Mouse (Mus musculus) small intestine, adult 2 months (tissue): ENCODE data around the gene Svs1. TPM values are rescaled to one million over a fixed set of nuclear protein-coding genes. Genes with fewer than 3 reads are reported as not detected.
A peak's percentile ranks its signal among the peaks of the same experiment; 100 is the strongest.

Experiments
- H3K27ac ChIP-seq: fragments of 200-500 bp; 2 replicates; pipeline ENCODE4 v1.5.1; 2012; ENCODE audit warnings: low read depth, low read length, control low read depth, inconsistent platforms; ENCODE audit not compliant: insufficient read depth
- H3K27me3 ChIP-seq: fragments of 200-500 bp; 2 replicates; pipeline ENCODE4 v1.6.1; 2012; ENCODE audit warnings: mild to moderate bottlenecking, moderate library complexity, low read length, inconsistent platforms; ENCODE audit not compliant: control insufficient read depth, insufficient read depth
- H3K36me3 ChIP-seq: fragments of 200-500 bp; 2 replicates; pipeline ENCODE4 v1.6.1; 2012; ENCODE audit warnings: mild to moderate bottlenecking, low read length, control low read depth, inconsistent platforms; ENCODE audit not compliant: control insufficient read depth, insufficient read depth
- H3K4me1 ChIP-seq: fragments of 200-500 bp; 2 replicates; pipeline ENCODE4 v1.6.1; 2012; ENCODE audit warnings: low read length, inconsistent platforms, mixed read lengths; ENCODE audit not compliant: control insufficient read depth, insufficient read depth, insufficient read length
- H3K4me3 ChIP-seq: fragments of 200-500 bp; 2 replicates; pipeline ENCODE4 v1.5.1; 2012; ENCODE audit warnings: low read depth, mild to moderate bottlenecking, control low read depth, inconsistent platforms, low read length, moderate library complexity
- CTCF ChIP-seq: fragments of 200-500 bp; IDR thresholded peaks from 2 replicates; pipeline ENCODE4 v1.5.1; 2012; ENCODE audit warnings: low read depth, mild to moderate bottlenecking, control low read depth, inconsistent platforms, low read length, moderate library complexity, mixed read lengths; ENCODE audit not compliant: insufficient replicate concordance, insufficient read length; ENCODE audit errors: extremely low read depth
- POLR2A ChIP-seq: fragments of 200-500 bp; IDR thresholded peaks from 2 replicates; pipeline ENCODE4 v1.6.1; 2012; ENCODE audit warnings: low read depth, mild to moderate bottlenecking, control low read depth, inconsistent platforms, low read length, moderate library complexity
- WGBS: fragments of 180-500 bp; shearing (Covaris S2); methylation state at CpG from one replicate; pipeline ENCODE4 v1.1.7; 2018; 5-methylcytosine and 5-hydroxymethylcytosine counted together
- polyA plus RNA-seq: library from polyadenylated mRNA; depleted of rRNA; stranded (reverse); fragments of >200 nt; gene quantifications from 2 replicates; pipeline ENCODE4 v1.2.3, GENCODE M21; 2012; rRNA removed

Gene Svs1
- polyA plus RNA-seq, 1 experiment: not detected

GRCm38 (mm10) chr6:49036275-49037267 lies 49.9 kb downstream of the Svs1 start, which contains the start of gene Gpnmb:
TSS of gene Gpnmb (plus strand) at chr6:49036546.
- H3K4me3 ChIP-seq: no peak within 1 kb of the TSS
- WGBS: 58% methylated on average over 28 of the region's 28 CpGs

GRCm38 (mm10) chr6:49037268-49037662 lies 50.6 kb downstream of the Svs1 start:
- Histone ChIP-seq H3K27me3 (no peaks in the 10 kb centered on the region), H3K27ac (no peak overlapping the region), H3K36me3 (no peaks in the 10 kb centered on the region), H3K4me1 (peaks cover 10% of the 10 kb centered on the region), H3K4me3 (no peak overlapping the region)
- no peak; the same call in 1 of the 2 replicates for TF ChIP-seq POLR2A
- no peak for TF ChIP-seq CTCF
- 40% methylated on average over 12 of the region's 12 CpGs for WGBS

More at GRCm38 (mm10) chr6:49036275-49037267, 49.9 kb downstream of the Svs1 start, which contains the start of gene Gpnmb:
- H3K27ac ChIP-seq: no peak within 1 kb of the TSS
- peaks cover 10% of the 10 kb centered on the region for H3K4me1 ChIP-seq
- H3K27me3 ChIP-seq: no peaks in the 10 kb centered on the region
- no peaks in the 10 kb centered on the region for H3K36me3 ChIP-seq
- TF ChIP-seq CTCF: no peak
- TF ChIP-seq POLR2A: no peak

GRCm38 (mm10) chr6:49039470-49040180 lies 53.0 kb downstream of the Svs1 start:
- no peak for TF ChIP-seq POLR2A
- peak; percentile 85 for TF ChIP-seq CTCF
- Histone ChIP-seq H3K4me3 (peak overlapping the region; percentile 39), H3K27ac (no peak overlapping the region), H3K4me1 (peaks cover 10% of the 10 kb centered on the region), H3K27me3 (no peaks in the 10 kb centered on the region), H3K36me3 (no peaks in the 10 kb centered on the region)
- WGBS: 9% methylated on average over 18 of the region's 18 CpGs

Other genes with a start within 250 kb of the Svs1 start
- 18.8 and 29.1 TPM in 2 replicates for gene Gimap1, start 247.8 kb upstream of the Svs1 start, polyA plus RNA-seq
- 4.9 and 10.2 TPM in 2 replicates for gene Gimap5, start 240.7 kb upstream of the Svs1 start, polyA plus RNA-seq
- 6.2 and 13.0 TPM in 2 replicates for gene Gimap3, start 216.0 kb upstream of the Svs1 start, polyA plus RNA-seq
- gene Tmem176a, start 145.9 kb upstream of the Svs1 start, polyA plus RNA-seq: 52.3 and 84.3 TPM in 2 replicates
- gene Tmem176b, start 145.4 kb upstream of the Svs1 start, polyA plus RNA-seq: 118 and 211 TPM in 2 replicates
- gene Aoc1, start 114.0 kb upstream of the Svs1 start, polyA plus RNA-seq: 85.5 and 894 TPM in 2 replicates
- 0.05 TPM in 1 of 2 replicates, not detected in the other for gene 1600015I10Rik, start 57.0 kb upstream of the Svs1 start, polyA plus RNA-seq
- not detected in 2 replicates for gene Doxl2, start 11.9 kb upstream of the Svs1 start, polyA plus RNA-seq
- 2.0 and 3.1 TPM in 2 replicates for gene Gpnmb, start 49.7 kb downstream of the Svs1 start, polyA plus RNA-seq
- gene Malsu1, start 86.9 kb downstream of the Svs1 start, polyA plus RNA-seq: 19.2 and 31.2 TPM in 2 replicates
- gene Igf2bp3, start 228.1 kb downstream of the Svs1 start, polyA plus RNA-seq: 0.06 and 0.09 TPM in 2 replicates